Mouse (Mus musculus) myocyte (in vitro differentiated cells): Measurements from ENCODE around the gene Bcl7b.

ENCODE experiments used
- E2F4 ChIP-seq: IDR thresholded peaks from one replicate; pipeline ENCODE4 v1.6.1; 2011; ENCODE audit warnings: mild to moderate bottlenecking, control low read depth, moderate library complexity; ENCODE audit not compliant: insufficient read depth
- MYOD1 ChIP-seq, 3 experiments: IDR thresholded peaks; one replicate each; pipeline ENCODE4 v1.6.1; 2011; ENCODE audit warnings: control low read depth in 2 of 3, low read depth in 2 of 3, mild to moderate bottlenecking in 2 of 3, moderate library complexity in 1 of 3; ENCODE audit not compliant: insufficient read length in 2 of 3, control insufficient read depth in 1 of 3
- POLR2A ChIP-seq: IDR thresholded peaks from one replicate; pipeline ENCODE4 v1.6.1; 2011; ENCODE audit warnings: low read depth, mild to moderate bottlenecking, control low read depth, moderate library complexity; ENCODE audit not compliant: insufficient read length
- REST ChIP-seq: IDR thresholded peaks from one replicate; pipeline ENCODE4 v1.6.1; 2011; ENCODE audit warnings: mild to moderate bottlenecking, control low read depth, moderate library complexity; ENCODE audit not compliant: insufficient read depth, insufficient read length
- TCF12 ChIP-seq: IDR thresholded peaks from one replicate; pipeline ENCODE4 v1.6.1; 2011; ENCODE audit warnings: mild to moderate bottlenecking, control low read depth; ENCODE audit not compliant: poor library complexity, insufficient read depth, severe bottlenecking

DNA sequence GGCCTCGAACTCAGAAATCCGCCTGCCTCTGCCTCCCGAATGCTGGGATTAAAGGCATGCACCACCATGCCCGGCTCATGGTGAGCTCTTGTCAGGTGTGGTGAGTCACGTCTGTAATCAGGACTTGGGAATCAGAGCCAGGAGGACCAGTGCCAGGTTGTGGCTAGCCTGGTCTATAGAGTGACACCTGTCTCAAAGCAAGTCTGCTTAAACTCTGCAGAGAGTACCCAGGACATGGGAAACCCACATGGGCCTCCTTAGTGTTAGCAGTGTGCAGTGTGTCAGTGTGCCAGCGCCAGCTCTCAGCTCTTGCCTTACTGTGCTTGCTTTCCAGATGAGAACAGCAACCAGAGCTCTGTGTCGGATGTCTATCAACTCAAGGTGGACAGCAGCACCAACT is 11.5 kb downstream of the Bcl7b start:
- TF ChIP-seq E2F4 (no peak), TCF12 (no peak), REST (no peak), POLR2A (no peak), MYOD1 (IDR thresholded peaks at IDR 0.05; ENCODE audit: control insufficient read depth in 1 of 3, insufficient read length in 2 of 3, low read depth in 2 of 3) (no peak)
